Mouse (Mus musculus) layer of hippocampus, adult 18-20 months (tissue): ENCODE data around the gene Mbnl1. TPM values are rescaled to one million over a fixed set of nuclear protein-coding genes. Genes with fewer than 3 reads are reported as not detected.

Experiments
- DNase-seq, 2 experiments: peaks; one replicate each; pipeline ENCODE4 v3.0.0; 2022; ENCODE audit warnings: low spot score in 2 of 2
- total RNA-seq, 2 experiments: library from RNA; stranded (reverse); gene quantifications; 2 replicates each; pipeline ENCODE4 v1.2.3; 2021

Mbnl1 gene
- total RNA-seq, 2 experiments from 2014 or later = 137 to 141 TPM

DNA sequence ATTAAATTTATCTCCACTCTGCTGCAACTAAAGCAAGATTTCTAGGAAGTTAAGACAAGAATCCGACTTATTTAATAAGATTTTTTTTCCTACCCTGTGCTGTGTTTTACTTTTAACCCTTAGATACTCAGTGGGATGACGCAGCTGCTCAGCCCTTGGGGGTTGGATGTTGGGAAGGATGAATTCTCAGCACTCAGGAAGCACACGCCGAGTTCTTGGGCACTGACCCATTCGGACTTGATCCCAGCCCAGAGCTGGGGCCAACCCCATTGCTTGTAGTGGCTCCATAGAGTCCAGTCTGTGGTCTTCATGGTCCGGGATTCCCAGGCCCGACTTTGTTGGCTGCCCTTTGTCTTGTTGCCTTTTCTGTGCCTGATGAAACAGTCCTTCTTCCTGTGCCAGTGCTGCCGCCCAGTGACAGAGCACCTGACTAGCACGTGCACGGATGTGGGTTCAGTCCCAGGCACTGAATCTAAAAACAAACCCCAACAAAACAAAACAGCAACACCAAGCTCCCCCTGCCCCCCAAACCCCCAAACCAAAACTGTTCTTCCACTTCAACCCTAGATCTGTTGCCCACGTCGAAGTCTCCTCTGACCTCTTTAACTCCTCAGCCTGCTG lies 43.5 kb downstream of the Mbnl1 start:
- DNase-seq = no peak

DNA sequence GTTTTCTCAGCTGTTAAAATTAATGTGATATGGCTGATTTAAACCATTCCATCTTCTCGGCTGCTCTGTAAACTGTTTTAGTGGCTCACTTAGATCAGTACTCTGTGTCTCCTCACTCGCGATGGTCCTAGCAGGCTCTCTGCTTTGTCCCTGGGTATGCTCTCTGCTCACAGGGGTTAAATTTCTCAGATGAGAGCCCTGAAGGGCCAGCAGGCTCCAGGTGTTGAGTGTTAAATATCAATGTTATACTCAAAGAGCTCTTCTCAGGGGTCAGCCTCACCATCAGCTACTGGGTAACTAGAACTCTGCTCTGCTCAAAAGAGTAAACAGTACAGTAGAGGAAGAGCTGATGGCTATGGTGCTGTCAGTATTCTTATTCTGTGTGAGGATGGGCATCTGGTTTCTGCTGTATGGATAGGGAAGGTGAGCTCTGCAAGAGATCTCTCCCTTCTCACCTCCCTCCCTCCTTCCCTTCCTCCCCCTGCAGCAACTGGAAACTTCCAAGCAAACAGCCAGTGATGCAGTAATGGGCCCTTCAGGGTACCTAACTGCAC lies 44.7 kb downstream of the Mbnl1 start:
- no peak for DNase-seq

DNA sequence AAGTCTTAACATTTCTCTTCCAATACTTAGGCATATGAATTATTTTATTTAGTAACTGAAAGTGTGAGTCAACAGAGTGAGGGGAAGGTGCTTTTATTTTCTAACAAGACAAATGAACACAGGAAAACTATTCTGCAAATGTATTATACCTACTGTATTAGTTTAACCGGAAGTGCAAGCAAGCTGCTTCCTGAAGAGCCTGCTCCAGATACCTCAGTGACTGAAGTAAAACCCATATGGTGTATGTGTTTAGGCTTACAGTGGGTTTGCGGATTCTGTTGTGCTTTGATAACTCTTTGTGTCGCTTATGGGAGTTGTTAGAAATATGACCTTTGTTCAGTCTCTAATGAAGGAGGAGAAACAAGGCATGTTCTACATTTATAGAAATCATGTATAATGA lies 46.7 kb downstream of the Mbnl1 start:
- no peak for DNase-seq

DNA sequence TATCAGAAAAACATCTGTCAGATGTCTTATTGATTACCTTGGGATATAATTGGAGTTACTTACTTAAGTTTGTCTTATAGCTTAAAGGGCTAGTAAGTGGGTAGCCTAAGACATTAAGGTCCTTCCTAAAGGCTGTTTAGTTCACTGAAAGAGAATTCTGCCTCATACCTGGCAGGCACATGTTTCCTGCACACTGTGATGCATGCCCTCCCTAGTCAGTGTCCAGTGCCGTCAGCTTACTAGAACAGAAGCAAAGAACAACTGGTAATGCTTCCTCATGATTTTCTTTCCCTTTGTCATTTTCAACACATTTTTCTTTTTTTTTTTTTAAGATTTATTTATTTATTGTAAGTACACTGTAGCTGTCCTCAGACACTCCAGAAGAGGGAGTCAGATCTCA lies 51.5 kb downstream of the Mbnl1 start:
- no peak for DNase-seq

DNA sequence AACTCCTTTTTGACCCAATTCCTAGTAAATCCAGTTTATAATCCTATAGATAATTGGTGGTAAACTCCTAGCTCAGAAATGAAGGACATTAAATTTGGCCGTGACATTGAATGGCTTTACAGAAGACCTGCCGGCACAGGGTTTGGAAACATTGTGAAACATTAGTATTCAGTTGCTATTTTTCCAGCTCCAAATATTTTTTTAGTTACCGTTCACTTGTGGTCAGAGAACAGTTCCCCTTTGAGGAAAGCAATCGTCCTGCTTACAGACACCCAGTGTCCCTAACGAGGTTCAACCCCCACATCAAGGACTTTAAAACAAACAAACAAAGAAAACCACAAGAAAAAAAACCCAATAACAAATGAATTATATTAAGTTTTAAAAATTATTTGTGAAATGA lies 58.7 kb downstream of the Mbnl1 start:
- DNase-seq = no peak

DNA sequence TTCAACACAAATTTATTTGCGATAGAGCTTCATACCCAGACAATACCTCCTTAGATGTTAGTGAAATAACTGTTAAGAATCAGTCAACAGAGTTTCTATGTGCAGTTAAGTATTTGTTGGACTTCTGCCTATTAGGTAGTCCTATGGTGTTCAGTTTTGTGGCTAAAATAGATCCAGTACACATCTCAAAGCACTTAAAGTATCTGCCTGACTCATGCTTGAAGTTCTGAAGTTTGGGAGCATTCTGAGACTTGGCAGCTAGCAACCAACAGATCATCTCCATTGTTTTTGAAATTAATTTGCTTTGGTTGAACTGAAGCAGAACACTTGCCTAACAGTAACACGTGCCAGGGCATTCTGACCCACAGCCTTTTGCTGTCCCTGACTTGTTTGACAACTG lies 59.2 kb downstream of the Mbnl1 start:
- no peak for DNase-seq

DNA sequence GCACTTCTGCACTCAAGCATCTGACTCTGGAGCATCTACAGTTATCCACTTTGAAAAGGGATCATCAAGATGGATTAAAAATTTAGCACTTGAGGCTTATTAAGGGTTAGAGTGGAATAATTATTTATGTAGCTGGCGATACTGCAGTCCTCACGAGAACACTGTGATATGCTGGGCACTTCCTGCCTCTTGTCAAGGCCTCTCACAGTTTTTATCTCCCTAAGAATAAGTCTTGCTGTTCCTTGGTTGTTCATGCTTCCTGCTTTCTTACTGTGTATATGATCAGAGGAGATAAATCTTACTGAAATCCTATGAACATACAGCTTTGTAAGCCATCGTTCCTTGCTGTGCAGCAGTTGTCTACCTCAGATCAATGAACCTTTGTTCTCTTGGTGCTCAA lies 62.6 kb downstream of the Mbnl1 start:
- DNase-seq = no peak

DNA sequence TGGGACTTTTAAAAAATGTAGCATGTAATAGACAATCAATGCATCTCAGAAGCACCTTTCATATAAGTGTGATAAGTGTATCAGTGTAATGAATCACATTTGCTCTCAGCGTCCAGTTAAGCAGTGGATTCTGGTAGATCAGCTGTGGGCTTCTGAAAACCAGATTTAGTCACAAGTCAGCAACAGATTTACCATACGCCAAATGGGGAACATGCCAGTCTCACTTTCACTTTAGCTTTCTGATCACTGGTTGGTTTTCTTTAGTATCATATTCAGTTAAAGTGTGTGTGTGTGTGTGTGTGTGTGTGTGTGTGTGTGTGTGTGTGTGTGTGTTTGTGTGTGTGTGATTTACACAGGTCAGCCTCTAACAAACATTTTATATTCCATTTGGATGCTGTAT lies 64.4 kb downstream of the Mbnl1 start:
- no peak for DNase-seq

DNA sequence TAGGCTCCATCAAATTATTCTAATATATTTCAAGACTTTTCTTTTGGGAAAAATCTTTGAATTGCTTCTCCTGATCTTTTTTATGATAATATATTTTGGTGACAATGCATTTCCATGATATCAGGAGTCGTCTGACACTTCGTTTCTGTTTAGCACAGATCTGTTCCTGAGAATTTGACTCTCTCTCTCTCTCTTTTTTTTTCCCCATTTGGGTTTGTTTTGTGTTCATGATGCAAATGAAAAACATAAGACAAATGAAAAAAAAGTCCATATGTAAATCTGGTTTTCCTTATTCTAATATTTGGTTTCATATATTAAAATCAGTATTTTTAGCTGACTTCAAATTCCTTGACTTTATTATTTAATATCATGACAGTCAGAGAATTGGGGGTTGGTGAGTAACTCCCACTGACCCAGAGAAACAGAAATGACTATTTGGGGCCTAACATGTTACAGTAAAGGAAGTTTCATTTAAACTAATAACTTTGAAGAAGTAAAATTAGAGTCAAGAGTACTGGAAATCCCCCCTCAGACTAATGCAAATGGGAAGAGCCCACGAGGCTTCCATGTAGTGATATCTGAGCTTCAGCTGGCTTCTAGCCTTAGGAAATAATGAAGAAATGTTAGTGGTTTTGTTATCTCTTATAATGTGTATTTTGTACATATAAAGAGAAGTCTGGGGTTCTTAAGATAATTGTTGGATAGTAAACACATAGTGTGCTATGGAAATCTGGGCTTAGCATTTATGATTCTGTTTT lies 65.8 kb downstream of the Mbnl1 start:
- DNase-seq = no peak

DNA sequence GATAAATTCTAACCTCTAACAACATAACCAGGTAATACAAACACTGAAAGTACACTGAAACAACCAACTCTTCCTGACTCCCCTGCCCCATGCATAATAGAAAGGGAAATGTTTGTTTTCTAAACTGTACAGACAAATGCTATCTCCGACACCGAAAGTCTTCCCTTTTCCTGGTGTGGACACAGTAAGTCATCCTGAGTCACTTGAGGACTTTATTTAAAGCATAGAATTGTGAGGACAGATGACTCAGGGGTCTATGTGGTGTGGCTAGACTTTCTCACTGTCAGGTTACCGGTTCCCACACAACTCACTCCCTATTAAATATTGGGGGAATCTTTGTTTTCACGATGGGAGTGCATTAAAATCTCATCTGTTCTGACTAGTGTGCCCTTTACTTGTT lies 68.5 kb downstream of the Mbnl1 start:
- DNase-seq = no peak

DNA sequence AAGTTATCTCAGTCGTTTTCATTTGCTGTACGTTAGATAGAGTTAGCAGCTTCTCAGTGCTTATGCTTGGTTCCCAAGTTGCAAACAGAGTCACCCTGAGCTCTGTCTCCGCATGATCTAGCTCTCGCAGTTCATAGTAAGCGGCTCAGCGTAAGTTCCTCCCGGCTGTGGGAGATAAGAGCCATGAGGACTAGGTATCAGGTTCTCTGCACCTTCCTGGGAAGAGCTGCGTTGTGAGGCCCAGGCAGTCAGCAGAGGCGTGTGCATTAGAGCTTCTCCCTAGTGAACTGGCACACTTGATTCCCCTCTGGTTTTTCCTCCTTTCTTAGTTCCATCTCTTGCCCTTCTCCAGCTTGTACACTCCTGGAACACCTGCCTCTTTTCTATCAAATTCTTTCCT lies 73.6 kb downstream of the Mbnl1 start:
- DNase-seq = no peak

DNA sequence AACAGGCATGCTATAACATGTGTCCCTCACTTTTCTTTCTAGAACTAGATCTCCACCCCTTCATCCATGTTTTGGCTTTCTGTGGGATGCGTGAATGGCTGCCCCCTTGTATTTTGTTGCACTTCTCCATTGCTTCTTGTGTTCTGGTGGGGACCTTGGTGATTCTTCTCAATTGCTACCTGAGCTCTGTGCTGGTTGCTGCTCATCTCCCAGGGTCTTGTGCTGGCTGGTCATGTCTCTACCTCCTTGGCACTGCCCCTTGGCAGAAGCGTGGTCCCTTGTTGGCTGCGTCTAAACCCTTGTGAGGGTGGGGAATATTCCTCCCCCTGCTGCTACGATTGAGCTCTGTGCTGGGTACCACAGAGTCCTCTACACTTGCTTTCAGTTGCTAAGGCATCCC lies 74.3 kb downstream of the Mbnl1 start:
- DNase-seq = no peak

DNA sequence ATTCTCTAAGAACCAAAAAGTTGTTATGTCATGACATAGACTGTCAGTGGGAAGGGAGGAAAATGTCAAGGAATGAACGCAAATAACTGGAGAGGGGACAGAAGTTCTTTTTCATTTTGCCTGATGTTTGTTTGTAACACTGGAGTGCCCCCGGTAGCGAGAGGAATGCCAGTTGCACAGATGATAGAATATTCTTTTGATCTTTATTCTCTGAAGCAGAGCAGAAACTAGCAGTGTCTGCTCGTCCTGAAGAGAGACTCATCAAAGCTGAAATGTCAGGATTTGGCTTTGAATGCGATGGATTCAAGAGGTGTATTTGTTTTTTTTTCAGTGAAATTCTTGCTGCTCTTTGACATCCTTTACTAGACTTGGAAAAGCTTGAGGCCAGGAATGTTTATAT lies 77.9 kb downstream of the Mbnl1 start:
- DNase-seq = no peak

DNA sequence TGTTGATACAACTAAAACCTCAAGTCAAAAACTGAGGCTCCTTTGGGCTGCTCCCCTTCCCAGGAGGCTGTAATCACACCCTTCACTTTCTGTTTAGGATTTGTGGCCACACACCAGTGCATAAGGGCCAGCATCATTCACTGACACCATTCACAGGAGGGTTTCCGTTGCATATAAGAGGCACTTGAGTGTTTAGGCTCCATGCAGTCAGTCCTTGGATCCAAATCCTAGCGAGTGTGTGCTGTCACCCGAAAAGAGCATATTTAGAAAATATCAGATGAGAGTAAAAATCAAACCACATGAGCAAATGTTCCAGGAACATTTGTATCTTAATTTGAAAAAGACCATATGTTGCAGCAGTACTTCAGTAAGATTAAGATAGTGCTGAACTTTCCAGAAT lies 79.0 kb downstream of the Mbnl1 start:
- peak in 1 of 2 experiments; percentile 60 for DNase-seq

DNA sequence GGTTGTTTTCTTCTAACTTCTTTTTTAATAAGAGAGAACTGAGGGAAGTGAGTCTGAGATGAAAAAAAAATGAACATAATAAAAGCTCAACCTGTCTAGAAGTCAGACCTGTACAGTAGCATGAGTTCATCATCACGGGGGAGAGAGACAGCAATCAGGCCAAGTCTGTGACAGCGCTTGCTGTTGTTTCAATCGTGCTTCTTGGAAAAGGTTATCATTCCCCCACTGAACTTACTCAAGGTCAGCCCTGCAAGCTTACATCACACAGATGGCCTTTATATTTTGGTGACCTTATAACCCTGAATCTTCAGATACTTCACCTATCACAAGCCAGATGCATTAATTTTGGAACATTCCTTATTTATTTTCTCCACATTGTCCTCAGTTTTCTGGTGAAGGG lies 80.4 kb downstream of the Mbnl1 start:
- no peak for DNase-seq

DNA sequence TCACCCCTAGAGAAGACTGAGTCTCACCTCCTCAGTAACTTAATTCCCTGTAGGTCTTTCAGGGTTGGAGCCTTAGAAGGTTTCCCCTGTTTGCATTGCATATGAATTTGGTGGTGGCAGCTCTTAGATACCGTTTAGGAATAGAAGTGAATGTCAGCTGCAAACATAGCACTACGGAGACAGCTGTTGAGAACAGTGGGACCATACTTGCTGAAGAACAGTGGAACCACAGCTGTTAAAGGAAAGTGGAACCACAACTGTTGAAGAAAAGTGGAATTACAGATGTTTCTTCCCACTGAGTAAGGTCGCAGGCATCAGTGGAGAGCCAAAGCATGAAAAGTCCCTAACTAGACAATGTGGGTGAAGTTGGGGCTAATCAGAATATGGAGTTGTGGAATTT lies 84.0 kb downstream of the Mbnl1 start:
- no peak for DNase-seq

DNA sequence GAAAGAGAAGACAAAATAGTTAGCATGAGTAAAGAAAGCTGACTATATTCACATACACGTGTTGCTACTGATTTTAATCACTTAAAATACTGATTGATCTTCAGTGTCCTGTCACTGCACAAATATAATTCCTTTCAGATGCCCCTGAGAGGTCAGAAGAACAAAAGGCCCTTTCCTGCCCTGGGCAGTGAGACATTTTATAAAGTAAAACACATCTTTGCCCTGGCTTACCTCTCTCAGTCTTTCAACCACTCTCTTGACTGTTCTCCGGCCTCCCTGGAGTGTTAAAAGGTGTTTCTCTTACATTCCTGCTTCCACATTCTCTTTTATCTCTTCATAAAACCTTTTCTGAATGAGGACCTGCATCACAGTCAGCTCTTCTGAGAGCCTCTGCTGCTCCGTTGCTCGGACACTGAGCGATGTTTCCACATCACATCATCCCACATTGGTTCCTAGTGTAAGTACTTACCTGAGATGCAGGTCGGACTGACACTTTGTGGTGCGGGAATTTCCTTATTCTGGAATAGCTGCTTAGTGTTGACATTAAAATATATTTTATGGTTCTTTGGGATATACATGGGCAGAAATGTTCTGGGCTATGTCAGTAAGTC lies 85.7 kb downstream of the Mbnl1 start:
- no peak for DNase-seq

DNA sequence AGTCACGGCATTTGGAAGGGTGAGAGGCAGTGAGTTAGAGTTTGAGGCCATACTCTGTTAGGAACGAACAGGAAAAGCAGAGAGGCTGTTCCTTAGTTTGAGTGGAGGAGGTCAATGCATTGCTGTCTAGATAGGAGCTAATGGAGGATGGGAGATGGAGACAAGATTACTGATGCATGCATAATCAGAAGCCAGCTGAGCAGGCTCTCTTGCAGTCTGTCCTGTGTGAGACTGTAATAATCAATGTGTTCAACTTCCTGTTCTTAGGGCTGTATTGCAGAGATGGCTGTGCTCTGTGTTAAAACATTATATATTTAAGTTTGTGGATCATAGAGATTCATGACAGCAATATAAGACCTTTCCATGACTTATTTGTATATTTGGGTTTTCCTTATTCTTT lies 87.1 kb downstream of the Mbnl1 start:
- DNase-seq = no peak

DNA sequence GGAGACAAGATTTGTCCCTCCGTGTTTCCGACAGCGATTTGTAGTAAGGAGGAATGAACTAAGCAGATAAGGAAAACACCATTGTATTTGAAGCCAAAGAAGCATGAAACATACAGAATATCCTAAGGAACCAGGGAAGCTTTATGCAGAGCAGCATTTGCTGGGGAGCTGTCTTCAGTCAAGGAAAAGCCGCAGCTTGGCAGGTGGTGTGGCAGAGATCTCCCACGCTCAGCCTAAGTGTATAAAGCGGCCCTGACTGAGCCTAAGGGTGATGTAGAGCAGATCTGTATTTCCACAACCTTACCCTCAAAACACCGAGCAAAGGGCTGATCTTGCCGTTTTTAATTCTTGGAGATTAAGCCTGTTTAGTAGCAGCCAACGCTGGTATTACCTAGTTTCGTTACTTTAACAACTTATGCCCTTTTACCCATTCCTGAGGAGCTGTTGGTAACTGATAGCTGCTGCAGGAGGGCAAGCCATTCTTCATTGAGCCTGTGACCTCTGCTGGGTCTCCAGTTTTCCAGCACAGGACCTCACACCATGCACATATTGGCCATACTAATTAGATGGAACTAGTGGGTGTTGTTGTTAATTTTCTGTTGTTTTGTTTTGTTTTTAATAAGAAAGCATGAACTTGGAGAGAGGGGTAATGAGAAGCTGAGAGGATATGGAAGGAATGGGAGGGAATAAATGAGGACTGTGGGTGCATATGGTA lies 91.1 kb downstream of the Mbnl1 start:
- peak in 1 of 2 experiments; percentile 53 for DNase-seq

DNA sequence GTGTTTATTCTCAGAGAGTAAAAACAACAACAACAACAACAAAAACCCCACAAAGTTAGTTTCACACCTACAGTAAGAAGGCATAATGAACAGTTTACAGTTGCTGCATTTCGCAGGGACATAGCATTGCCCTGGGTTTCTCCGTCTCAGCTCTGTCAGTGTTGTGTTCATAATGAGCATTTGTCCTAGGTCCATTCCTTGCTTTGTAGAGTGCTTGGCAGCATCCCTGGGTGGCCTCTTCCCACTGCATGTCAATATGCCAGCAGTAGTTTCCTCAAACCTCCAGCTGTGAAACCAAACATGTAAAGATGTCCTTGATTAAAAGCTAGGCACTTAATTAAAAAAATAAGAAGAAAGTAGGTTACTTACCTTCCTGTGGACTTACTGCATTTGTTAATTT lies 91.6 kb downstream of the Mbnl1 start:
- DNase-seq = no peak

DNA sequence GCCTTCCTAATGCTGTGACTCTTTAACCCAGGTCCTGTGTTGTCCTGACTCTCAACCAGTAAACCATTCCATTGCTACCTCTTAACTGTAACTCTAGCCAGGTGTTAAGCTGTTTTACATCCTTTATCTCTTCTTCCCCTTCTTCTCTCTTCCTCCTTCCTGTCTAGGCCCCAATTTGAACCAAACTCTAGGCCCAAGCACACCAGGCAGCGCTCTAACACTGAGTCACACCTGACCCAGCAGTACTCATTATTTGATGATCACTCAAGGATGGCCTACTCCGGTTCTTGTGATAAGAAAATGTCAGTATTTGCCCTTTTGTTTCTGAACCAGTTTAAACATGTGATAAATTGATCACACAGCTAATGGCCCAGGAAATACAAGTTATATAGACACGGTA lies 92.6 kb downstream of the Mbnl1 start:
- DNase-seq = no peak

DNA sequence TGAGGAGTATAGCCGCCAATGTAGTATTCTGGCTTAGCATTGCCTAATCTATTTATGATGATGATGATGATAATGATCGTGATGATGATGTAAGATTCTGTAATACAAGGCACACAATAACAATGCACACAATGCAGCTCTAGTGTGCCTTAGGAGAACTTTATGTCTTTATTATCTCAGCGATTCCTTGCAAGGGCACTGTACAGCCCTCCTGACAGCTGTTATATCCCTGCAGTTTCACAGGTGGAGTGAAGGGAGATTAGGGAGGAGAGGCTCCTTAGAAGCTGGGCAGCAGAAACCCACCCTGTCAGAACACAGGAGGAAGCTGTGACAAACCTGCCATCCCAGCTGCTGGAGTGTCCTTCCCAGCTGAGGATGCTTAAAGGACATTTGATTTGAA lies 93.3 kb downstream of the Mbnl1 start:
- no peak for DNase-seq
